Mouse (Mus musculus) right cerebral cortex, postnatal 36 days (tissue): ENCODE measurements around the gene Gm26566.

Experiments used
- DNase-seq, 2 experiments: peaks; one replicate each; pipeline ENCODE4 v3.0.0; 2022; ENCODE audit warnings: low spot score in 2 of 2, mixed read lengths in 1 of 2

Gm26566 gene

DNA sequence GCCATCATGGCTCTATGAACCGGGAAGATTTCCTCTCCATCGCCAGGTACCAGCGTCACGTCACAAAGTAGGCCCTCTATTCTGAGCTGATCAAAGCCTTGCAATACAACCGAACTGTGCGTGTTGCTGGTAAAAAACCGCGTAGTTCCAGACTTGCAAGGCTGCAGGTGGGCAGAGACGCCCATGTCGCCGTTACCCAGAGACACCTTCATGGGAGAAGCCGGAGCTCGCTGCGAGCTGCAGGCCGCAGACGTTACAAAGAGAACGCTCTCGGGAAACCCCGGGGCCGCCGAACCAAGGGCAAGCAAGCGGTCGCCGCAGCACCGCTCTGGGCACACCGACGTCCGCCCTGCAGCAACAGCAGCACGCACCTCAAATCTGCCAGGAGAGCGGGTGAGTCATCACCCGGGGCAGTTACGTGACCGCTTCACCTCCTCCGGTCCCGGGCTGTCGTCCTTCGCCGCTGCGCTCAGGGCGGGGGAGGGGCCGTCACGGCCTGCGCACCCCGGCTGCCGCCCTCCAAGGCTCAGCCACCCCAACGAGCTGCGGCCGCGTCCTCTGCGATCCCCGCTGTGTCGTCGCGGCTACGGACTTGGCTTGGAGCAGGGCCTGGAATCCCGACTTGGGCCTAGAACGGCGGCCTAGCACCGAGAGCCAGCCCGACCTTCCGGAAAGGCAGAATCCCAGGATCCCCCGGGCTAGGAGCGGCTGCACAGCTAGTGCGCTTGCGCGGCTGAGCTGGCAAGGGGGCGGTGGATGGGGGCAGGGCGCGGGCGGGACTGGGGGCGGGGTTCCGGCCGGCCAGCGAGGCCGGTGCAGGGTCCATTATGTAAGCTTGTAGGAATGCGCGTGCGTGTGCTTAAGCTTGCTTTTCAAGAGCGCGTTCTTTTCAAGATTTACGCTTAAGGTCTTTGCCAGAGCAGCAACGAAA, at the start of gene Gm26566, which contains the start of gene Klhl9:
Gene Gm26566, plus strand, starts transcription at position 15 of the 931 bp plus-strand sequence.
Gene Klhl9, minus strand, starts transcription at position 675 of the 931 bp plus-strand sequence.
- peak; percentile 81 to 82 for DNase-seq

DNA sequence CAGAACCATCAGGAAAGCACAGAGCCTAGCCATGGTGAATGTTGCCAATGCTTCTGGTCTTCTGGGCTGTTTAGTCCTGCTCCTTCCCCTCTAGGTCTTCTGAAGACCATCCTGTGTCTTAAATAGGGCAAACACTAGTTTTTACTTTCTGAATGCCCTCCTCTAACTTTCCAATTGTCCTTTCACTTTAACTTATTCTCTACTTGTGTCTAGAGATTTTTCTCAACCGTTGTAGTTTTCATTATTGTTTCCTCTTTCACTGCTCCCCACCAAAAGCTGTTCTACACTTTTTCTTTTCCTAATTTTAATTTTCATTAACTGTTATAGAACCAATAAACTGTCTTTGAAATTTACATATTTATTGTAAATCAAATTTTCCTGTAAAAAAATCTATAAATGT, 44.8 kb upstream of the Gm26566 start, which contains the start of gene Ifna16:
Gene Ifna16, minus strand, starts transcription at position 101 of the 400 bp plus-strand sequence.
- DNase-seq: no peak

DNA sequence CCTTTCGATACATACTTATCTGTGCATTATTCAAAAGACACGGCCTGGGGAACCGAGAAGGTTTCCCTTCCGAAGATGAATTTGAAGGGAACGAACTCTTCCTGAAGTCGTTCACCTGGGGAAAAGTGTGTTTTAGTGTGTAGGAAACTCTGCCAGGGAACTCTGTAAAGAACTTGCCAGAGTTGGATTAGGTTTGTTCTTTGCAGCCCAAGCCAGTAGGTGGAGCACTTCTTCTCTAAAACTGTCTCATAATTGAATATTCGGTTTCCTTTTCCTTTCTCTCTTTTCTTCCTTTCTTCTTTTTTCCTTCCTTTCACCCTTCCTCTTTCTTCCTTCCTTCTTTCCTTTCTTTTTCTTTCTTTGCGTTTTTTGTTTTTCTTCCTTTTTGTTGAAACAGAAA, 41.2 kb upstream of the Gm26566 start:
- DNase-seq: no peak

GRCm38 (mm10) chr4:88681353-88681752, 40.3 kb upstream of the Gm26566 start:
- no peak for DNase-seq

DNA sequence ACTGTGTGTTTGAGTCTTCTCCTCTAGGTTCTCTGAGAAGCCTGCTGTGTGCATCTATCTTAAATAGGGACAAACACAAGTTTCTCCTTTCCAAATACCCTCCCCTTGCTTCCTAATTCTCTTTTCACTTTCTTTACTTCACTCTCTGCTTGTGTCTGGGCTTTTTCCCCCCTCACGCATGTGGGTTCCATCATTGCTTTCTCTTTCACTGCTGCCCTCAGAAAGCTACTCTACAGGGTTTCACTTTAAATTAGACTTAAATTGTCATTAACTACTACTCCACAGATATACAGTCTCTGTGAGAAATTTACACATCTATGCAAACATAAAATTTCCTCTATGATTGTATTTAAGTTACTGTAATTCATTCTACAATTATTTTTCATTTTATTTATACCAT, 37.8 kb upstream of the Gm26566 start, which contains the start of gene Ifna2:
Gene Ifna2, minus strand, starts transcription at position 101 of the 400 bp plus-strand sequence.
- no peak for DNase-seq

GRCm38 (mm10) chr4:88691259-88691658, 30.3 kb upstream of the Gm26566 start, which contains the start of gene Ifnab:
Gene Ifnab, minus strand, starts transcription at chr4:88691359.
- no peak for DNase-seq

DNA sequence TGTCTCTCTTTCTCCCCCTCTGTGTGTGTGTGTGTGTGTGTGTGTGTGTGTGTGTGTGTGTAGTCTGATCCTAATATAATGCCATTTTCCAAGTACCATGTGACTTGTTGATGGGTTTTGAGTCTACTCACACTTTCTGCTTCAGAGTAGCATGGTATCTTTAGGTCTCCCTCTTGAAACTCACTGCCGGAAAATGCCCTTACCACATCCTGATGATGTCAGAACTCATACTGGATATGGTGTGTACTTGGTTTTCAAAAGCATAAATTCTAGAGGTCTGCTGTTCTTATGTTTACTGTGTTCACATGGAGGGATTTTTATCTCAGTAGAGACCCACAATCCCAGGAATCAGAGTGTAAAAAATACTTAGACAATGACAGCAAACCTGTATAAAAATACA, 29.1 kb upstream of the Gm26566 start:
- no peak for DNase-seq

GRCm38 (mm10) chr4:88693392-88693791, 28.2 kb upstream of the Gm26566 start:
- DNase-seq: no peak

DNA sequence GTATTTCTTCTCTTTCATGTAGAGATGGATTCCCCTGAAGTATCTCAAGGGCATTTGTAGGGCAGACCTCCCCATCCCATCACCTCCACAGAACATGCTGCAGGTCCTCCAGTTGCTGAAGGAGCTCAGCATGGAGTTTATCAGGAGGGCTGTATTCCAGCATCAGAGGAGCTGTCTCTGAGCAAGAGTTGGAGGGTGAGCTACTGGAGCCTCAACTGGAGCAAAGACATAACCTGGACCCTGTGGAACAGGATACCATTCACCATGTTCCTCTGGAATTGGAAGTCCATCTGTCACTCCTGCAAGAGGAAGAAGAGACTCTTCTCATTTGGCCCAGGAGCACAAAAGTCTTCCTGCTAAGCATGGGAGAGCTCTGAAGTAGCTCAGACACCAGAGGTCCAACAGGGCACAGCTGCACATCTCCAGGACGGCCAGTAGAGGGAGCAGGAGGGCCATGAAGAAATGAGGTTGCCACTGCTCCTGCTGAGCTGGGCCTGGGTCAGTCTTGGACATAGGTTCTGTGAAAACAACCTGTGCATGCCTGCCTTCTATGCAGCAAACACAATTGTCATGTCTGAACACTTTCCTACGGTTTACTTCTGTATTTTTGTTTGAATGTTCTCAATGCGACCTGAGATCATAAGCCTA, 25.2 kb upstream of the Gm26566 start:
- DNase-seq: peak; percentile 12 to 29

- DNase-seq: no peak
These were observed 24.5 kb upstream of the Gm26566 start for GRCm38 (mm10) chr4:88697108-88697507.

DNA sequence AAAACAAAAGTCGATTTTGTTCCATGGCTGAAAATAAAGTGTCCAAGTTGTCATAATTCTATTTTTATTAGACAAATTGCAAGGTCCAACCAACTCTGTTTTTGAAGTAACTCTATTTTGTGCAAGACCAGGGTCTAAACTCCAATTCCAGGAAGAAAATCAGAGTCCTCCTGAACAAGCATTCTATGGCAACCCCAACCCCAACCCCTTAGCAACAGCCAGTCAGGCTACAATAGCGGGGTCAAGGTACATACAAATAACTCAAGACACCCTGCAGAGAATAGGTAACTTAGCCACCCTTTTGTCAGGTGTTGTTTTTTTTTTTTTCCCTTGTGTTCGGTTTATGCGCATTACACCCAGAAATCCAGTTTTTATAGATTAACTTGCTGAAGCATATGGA, 23.9 kb upstream of the Gm26566 start:
- no peak for DNase-seq

- DNase-seq: no peak
These were observed 22.8 kb upstream of the Gm26566 start for GRCm38 (mm10) chr4:88698781-88699180.

- DNase-seq: no peak
These were observed 22.3 kb upstream of the Gm26566 start for GRCm38 (mm10) chr4:88699301-88699700.

GRCm38 (mm10) chr4:88705924-88706323, 15.7 kb upstream of the Gm26566 start:
- DNase-seq: no peak

- DNase-seq: no peak
These were observed 14.3 kb upstream of the Gm26566 start for GRCm38 (mm10) chr4:88707128-88707826.

- no peak for DNase-seq
These were observed 7.3 kb upstream of the Gm26566 start for GRCm38 (mm10) chr4:88714281-88714680.

DNA sequence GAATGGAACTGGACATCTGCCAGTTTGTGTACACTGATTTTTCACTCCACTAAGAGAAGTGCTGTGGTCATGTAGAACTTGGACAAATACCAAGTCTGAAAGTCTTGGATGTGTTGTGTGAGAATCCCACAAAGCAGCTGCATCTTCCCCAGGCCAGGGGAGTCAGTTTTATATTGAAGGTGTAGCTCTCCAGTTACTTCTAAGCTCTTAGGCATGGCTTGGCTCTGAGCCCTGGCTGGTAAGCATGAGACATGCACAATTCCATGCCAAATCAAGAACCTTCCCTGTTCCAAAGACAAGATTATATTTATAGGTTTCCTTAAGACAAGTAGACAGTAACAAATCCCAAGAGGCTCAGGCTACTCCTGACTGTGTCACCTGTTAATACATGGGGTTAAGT, 6.5 kb upstream of the Gm26566 start:
- DNase-seq: no peak

GRCm38 (mm10) chr4:88718715-88719114, 2.9 kb upstream of the Gm26566 start:
- DNase-seq: no peak

- DNase-seq: no peak
These were observed 2.0 kb downstream of the Gm26566 start for GRCm38 (mm10) chr4:88723497-88724090.

- DNase-seq: no peak
These were observed 5.1 kb downstream of the Gm26566 start for GRCm38 (mm10) chr4:88726727-88727126.

GRCm38 (mm10) chr4:88727324-88727723, 5.7 kb downstream of the Gm26566 start:
- no peak for DNase-seq

DNA sequence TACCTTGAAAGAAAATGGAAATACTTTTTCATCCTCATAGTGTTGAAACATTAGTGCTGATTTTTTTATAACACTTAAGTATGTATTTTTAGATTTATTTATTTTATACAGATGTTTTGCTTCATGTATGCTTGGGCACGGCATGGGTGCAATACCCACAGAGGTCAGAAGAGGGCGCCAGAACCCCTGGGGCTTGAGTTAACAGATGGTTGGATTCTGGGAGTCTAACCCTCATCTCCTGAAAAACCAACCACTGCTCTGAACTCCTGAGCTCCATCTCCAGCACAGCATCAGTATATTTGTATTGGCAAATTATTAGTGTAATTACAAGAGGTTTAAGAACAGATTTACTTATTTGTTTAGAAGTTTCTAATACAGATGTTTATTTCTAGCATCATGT, 16.9 kb downstream of the Gm26566 start:
- DNase-seq: no peak
